Mouse (Mus musculus): ENCODE measurements at regions not wholly inside any gene's neighbourhood (a gene's known extent, or its start where the extent isn't known, plus 50 kb on each side); places are given as distances from the start of the nearest gene placed in this dataset.

GRCm38 (mm10) chr6:121523882-121524612 lies 50.6 kb upstream of the Iqsec3 start:
- TF ChIP-seq POLR2A (IDR thresholded peaks at IDR 0.05; ENCODE audit: borderline replicate concordance, low read depth, low read length), result no peak
- no peak for TF ChIP-seq CTCF (IDR thresholded peaks at IDR 0.05; ENCODE audit: low read depth, low read length)
- H3K4me1 ChIP-seq (ENCODE audit: control insufficient read depth, insufficient read depth, low read length), result no peaks in the 10 kb centered on the region
- H3K4me3 ChIP-seq (ENCODE audit: insufficient read depth, low read length), result no peak overlapping the region
- H3K27ac ChIP-seq (ENCODE audit: insufficient read depth, low read depth, low read length), result no peak overlapping the region
